Mouse (Mus musculus): ENCODE results near the gene Lrrc14b. TPM values are rescaled to one million over a fixed set of nuclear protein-coding genes. Genes with fewer than 3 reads are reported as not detected.

Lrrc14b gene
- polyA plus RNA-seq, 1 experiment from 2014 or later = not detected

- Histone ChIP-seq H3K9me3 (ENCODE audit: low read length) (no peaks in the 10 kb centered on the region), H3K4me3 (ENCODE audit: low read depth, low read length) (no peak overlapping the region), H3K4me1 (ENCODE audit: insufficient read depth, low read depth, low read length) (peaks cover 4% of the 10 kb centered on the region; the same call in 1 of the 2 replicates), H3K36me3 (ENCODE audit: insufficient read depth, low read length) (peaks cover 9% of the 10 kb centered on the region; the same call in 1 of the 2 replicates), H3K4me2 (replicated peaks; ENCODE audit: low read depth, low read length) (no peak overlapping the region), H3K27me3 (replicated peaks; ENCODE audit: insufficient read depth, low read length) (no peaks in the 10 kb centered on the region), H3K27ac (ENCODE audit: low read length) (no peak overlapping the region), H3K9ac (replicated peaks; ENCODE audit: low read depth) (no peak overlapping the region)
- ATAC-seq = no peak
- TF ChIP-seq EP300 (IDR thresholded peaks at IDR 0.05) = no peak
- TF ChIP-seq CTCF (IDR thresholded peaks at IDR 0.05) = no peak
- no peak for DNase-seq (ENCODE audit: low spot score)
- WGBS = 95% methylated on average over 3 of the region's 3 CpGs
These were observed 49.2 kb downstream of the Lrrc14b start for GRCm38 (mm10) chr13:74314616-74315015.

MicroRNAs within 50 kb of the gene (microRNA counts, 519-probe panel; counts per million panel counts)
- microRNA mmu-miR-692 = not detected

Small RNA genes within 50 kb of the gene (microRNA-seq; reads per million reads assigned to microRNA genes)
- gene Mir692-3 = not detected

Other genes starting within 250 kb of the Lrrc14b start
- gene Slc9a3, start 242.5 kb downstream of the Lrrc14b start, polyA plus RNA-seq (2015; fragmentation: Nextera tagmentation; extraction: Ambion mirVana) = not detected in 2 replicates
- 44.2 and 46.9 TPM in 2 replicates for gene Exoc3, start 155.3 kb downstream of the Lrrc14b start, polyA plus RNA-seq (2015; fragmentation: Nextera tagmentation; extraction: Ambion mirVana)
- gene Ahrr, start 71.7 kb downstream of the Lrrc14b start, polyA plus RNA-seq (2015; fragmentation: Nextera tagmentation; extraction: Ambion mirVana) = 0.21 and 0.37 TPM in 2 replicates
- gene Pdcd6, start 46.4 kb downstream of the Lrrc14b start, polyA plus RNA-seq (2015; fragmentation: Nextera tagmentation; extraction: Ambion mirVana) = 140 and 151 TPM in 2 replicates
- gene Sdha, start 13.7 kb downstream of the Lrrc14b start, polyA plus RNA-seq (2015; fragmentation: Nextera tagmentation; extraction: Ambion mirVana) = 141 and 162 TPM in 2 replicates
- gene Ccdc127, start 13.7 kb downstream of the Lrrc14b start, polyA plus RNA-seq (2015; fragmentation: Nextera tagmentation; extraction: Ambion mirVana) = 26.0 and 29.1 TPM in 2 replicates
- 3.0 and 3.1 TPM in 2 replicates for gene Zfp72, start 26.8 kb upstream of the Lrrc14b start, polyA plus RNA-seq (2015; fragmentation: Nextera tagmentation; extraction: Ambion mirVana)
- gene Ftl1-ps1, start 35.7 kb upstream of the Lrrc14b start, polyA plus RNA-seq (2015; fragmentation: Nextera tagmentation; extraction: Ambion mirVana) = 120 and 125 TPM in 2 replicates
- gene Zfp825, start 130.0 kb upstream of the Lrrc14b start, polyA plus RNA-seq (2015; fragmentation: Nextera tagmentation; extraction: Ambion mirVana) = 14.9 and 15.2 TPM in 2 replicates

Data from lung, postnatal 0 days (tissue).